Mouse (Mus musculus) brown adipose tissue, adult 24 weeks (tissue): ENCODE measurements around the gene Fkbp10. TPM values are rescaled to one million over a fixed set of nuclear protein-coding genes. Genes with fewer than 3 reads are reported as not detected.

Experiments
- H3K27ac ChIP-seq: fragments of 200-500 bp; replicated peaks from 2 replicates; pipeline ENCODE4 v1.5.1; 2012; ENCODE audit warnings: low read depth, mild to moderate bottlenecking, low read length
- H3K4me1 ChIP-seq: fragments of 200-500 bp; 2 replicates; pipeline ENCODE4 v1.6.1; 2012; ENCODE audit warnings: low read length, mixed read lengths; ENCODE audit not compliant: control insufficient read depth, insufficient read depth, insufficient read length
- H3K4me3 ChIP-seq: fragments of 200-500 bp; 2 replicates; pipeline ENCODE4 v1.5.1; 2012; ENCODE audit warnings: low read depth, mild to moderate bottlenecking, low read length, moderate library complexity; ENCODE audit not compliant: insufficient read depth
- polyA plus RNA-seq: library from polyadenylated mRNA; stranded (reverse); fragments of >200 nt; gene quantifications from 2 replicates; pipeline ENCODE4 v1.2.4, GENCODE M21; 2012; ENCODE audit not compliant: missing spikeins, insufficient read depth, insufficient read length

The Fkbp10 gene
- polyA plus RNA-seq, 1 experiment, result 1.7 TPM

DNA sequence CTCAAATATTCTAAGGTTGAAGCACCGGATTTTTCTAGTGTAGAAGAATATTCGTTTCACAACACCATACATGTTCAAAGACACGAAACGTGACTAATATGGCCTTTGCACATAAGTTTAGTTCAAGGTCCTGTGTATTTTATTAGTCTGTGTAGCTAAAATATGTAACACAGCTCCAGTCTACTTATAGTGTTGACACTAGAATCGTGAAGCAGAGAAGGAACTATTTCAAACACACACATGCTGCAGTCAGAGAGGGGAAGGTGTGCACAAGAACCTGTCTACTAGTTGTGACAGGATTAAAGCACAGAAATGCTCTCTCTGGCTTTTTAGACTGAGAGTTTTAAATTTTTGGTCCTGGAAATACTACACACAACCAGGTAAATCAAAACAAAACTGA is 42.2 kb downstream of the Fkbp10 start:
- no peak overlapping the region for H3K4me3 ChIP-seq
- H3K27ac ChIP-seq, result no peak overlapping the region
- no peaks in the 10 kb centered on the region for H3K4me1 ChIP-seq

DNA sequence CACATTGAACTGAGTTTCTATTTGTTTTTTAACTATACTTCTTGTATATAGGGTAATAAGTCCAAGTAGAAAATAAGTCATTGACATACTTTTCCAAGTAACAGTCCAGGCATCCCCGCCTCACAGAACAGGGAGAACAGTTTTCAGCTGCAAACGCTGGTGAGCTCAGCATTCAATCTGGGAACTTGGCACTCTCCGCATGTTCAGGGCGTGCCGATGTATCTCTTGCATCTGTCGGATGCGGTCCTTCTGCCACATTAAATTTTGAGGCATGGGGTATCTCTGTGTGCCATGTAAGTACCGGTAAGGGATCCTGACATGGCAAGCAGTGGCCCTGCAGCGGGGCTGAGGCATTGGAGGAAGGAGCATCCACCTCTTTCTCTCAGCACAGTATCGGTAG is 47.2 kb downstream of the Fkbp10 start:
- Histone ChIP-seq H3K4me1 (no peaks in the 10 kb centered on the region), H3K4me3 (no peak overlapping the region), H3K27ac (no peak overlapping the region)

DNA sequence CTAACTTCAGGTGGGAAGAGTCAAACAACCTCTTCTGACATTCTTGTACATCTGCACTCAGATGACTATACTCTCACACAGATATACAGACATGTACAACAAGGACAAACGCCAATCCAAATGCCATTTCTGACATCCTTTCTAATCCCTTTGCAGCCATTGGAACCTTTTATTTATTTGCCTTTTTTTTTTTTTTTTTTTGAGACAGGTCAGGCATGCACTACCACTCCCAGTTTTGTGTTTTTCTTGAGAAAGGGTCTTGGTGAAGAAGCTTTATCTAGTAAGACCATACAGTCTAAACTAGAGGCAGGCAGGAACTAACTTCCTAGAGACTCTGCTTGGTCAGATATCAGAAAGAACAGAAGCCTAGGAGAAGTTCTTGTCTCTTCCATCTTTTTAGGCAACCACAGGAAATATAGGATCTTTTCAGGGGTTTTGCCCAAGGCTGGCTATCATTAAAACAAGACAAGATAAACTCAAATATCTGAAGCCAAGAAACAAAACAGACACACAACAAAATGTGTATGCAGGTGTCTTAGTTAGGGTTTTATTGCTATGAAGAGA is 49.8 kb downstream of the Fkbp10 start:
- Histone ChIP-seq H3K27ac (no peak overlapping the region), H3K4me3 (no peak overlapping the region), H3K4me1 (no peaks in the 10 kb centered on the region)

DNA sequence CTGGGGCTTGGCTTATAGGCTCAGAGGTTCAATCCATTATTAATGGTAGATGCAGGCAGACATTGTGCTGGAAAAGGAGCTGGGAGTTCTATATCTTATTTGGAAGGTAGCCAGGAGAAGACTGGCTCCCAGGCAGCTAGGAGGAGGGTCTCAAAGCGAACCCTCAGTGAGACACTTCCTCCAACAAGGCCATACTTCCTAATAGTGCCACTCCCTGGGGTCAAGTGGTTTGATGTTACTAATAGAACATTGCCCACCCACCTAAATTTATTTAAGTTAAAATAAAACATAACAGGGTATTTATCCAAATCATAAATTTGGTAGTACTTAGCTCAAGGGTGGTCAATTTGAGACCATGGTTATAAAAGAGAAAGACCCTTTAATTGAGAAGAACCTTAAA is 50.3 kb downstream of the Fkbp10 start:
- no peak overlapping the region for H3K4me3 ChIP-seq
- H3K4me1 ChIP-seq, result peaks cover 4% of the 10 kb centered on the region

DNA sequence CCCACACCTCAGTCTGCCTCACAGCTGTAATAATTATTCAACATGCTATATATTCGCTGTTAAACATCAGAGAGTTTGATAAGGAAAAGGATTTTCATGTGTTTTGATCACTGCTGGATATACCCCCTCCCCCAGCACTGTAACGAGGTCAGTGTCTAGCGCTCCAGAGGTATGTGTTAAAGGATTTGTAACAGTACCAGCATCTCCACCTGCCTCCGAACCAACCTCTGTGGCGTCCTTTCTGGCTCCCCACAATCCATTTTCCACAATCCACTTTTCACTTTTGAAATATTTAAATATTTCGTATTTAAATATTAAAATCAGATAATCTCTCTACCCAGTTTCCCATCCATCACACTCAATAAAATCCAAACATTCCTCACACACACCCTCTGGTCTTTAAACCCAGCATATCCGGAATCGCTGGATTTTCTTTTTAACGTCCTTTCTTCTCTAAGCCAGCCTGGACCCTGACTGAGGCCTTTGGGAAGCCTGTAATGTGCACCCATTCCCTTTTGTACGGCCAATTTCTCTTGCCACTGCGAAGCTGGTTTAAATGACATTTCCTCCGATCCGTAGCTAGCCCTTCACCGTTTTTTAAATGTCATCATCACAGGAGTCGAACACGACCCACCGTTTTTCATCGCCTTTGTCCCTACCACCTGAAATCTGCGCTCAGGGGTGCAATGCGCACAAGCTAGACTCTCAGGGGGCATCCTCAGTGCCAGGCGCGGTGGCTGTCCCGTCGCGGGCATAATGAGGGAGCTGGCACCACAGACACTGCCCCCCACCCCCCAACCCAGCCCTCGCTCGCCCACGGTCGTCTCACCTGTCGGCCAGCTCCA is 56.1 kb downstream of the Fkbp10 start:
- Histone ChIP-seq H3K4me3 (peak overlapping the region; percentile 93), H3K4me1 (peaks cover 7% of the 10 kb centered on the region), H3K27ac (no peak overlapping the region)

More for the DNA sequence above, 50.3 kb downstream of the Fkbp10 start:
- H3K27ac ChIP-seq, result no peak overlapping the region

DNA sequence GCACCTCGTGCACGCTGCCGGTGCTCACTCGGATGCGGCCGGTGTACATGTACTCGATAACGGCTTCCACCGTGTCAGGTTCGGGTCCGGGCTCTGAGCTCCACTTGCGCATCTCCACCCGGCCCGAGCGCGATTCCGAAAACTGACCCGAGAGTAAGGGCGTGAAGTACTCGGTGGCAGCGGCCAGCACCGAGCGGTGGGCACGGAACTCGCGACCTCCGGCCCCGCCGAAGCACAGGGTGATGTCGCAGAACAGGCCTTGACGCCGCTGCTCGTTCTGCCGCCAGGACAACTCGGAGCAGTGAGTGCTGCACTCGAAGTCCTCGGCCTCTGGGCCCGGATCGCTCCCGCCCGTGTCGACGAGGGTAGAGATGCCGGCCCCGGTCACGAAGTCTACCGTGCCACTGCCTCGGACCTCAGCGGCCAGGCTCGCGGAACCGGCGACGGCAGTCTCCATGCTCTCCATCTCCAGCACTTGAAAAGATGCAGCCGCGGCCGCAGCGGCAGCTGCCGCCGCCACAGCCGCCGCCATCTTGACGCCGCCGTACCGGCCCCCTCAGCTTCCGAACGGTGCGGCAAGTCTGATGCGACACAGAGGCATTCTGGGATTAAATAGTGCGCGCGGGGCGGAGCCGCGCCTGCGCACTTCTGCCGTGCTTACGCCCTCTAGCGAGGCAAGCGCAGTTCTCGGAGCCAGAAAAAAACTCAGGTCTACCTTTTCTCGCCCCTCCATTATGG is 56.9 kb downstream of the Fkbp10 start, which contains the start of gene Klhl11:
TSS of gene Klhl11 (minus strand) at position 545 of the 738 bp plus-strand sequence.
- peaks cover 7% of the 10 kb centered on the region for H3K4me1 ChIP-seq
- H3K27ac ChIP-seq, result peak within 1 kb of the TSS; percentile 42
- peak within 1 kb of the TSS; percentile 93 for H3K4me3 ChIP-seq

DNA sequence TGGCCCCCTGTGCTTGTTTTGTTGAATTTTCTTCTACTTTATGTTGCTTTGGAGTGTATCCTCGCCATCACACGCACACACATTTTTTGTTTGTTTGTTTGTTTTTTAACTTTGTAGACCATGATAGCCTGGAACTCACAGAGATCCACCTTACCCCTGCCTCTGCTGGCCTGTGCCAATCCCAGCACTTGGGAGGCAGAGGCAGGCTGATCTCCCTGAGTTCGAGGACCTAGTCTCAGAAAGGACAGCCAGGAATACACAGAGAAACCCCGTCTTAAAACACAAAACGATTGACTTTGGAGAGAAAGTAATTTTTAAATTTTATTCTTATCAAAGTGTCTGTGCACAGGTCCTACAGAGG is 57.4 kb downstream of the Fkbp10 start:
- H3K27ac ChIP-seq, result 0 out of 2 replicates have a peak overlapping the region, but pooled peaks have one; percentile 29
- H3K4me1 ChIP-seq, result peaks cover 7% of the 10 kb centered on the region
- H3K4me3 ChIP-seq, result peak overlapping the region; percentile 38; the same call in 1 of the 2 replicates

Other genes starting within 250 kb of the Fkbp10 start
- not detected in 2 replicates for gene Krt9, start 222.5 kb upstream of the Fkbp10 start, polyA plus RNA-seq
- 0.67 TPM in 1 of 2 replicates, not detected in the other for gene Krt14, start 208.1 kb upstream of the Fkbp10 start, polyA plus RNA-seq
- gene Krt16, start 166.8 kb upstream of the Fkbp10 start, polyA plus RNA-seq, result not detected in 2 replicates
- not detected in 2 replicates for gene Krt17, start 154.7 kb upstream of the Fkbp10 start, polyA plus RNA-seq
- not detected in 2 replicates for gene Krt42, start 145.8 kb upstream of the Fkbp10 start, polyA plus RNA-seq
- 1,185 and 1,317 TPM in 2 replicates for gene Eif1, start 95.8 kb upstream of the Fkbp10 start, polyA plus RNA-seq
- not detected in 2 replicates for gene Gast, start 81.3 kb upstream of the Fkbp10 start, polyA plus RNA-seq
- gene Hap1, start 59.6 kb upstream of the Fkbp10 start, polyA plus RNA-seq, result not detected in 2 replicates
- gene Jup, start 17.9 kb upstream of the Fkbp10 start, polyA plus RNA-seq, result 24.9 and 31.0 TPM in 2 replicates
- gene P3h4, start 861 bp upstream of the Fkbp10 start, polyA plus RNA-seq, result 5.7 and 9.8 TPM in 2 replicates
- 14.7 and 16.3 TPM in 2 replicates for gene Nt5c3b, start 26.1 kb downstream of the Fkbp10 start, polyA plus RNA-seq
- gene Klhl10, start 26.2 kb downstream of the Fkbp10 start, polyA plus RNA-seq, result not detected in 2 replicates
- gene Klhl11, start 57.0 kb downstream of the Fkbp10 start, polyA plus RNA-seq, result 2.5 and 3.4 TPM in 2 replicates
- gene Acly, start 112.3 kb downstream of the Fkbp10 start, polyA plus RNA-seq, result 2,639 and 2,906 TPM in 2 replicates
- 28.0 and 35.4 TPM in 2 replicates for gene Ttc25, start 129.9 kb downstream of the Fkbp10 start, polyA plus RNA-seq
- 7.7 and 8.4 TPM in 2 replicates for gene Cnp, start 159.2 kb downstream of the Fkbp10 start, polyA plus RNA-seq
- 32.0 and 37.6 TPM in 2 replicates for gene Nkiras2, start 203.5 kb downstream of the Fkbp10 start, polyA plus RNA-seq
- 246 and 295 TPM in 2 replicates for gene Dnajc7, start 204.5 kb downstream of the Fkbp10 start, polyA plus RNA-seq